Mouse (Mus musculus) MEL (cell line): ENCODE measurements around the gene Dennd1a. TPM values are rescaled to one million over a fixed set of nuclear protein-coding genes. Genes with fewer than 3 reads are reported as not detected.

Experiments used
- DNase-seq: peaks from one replicate; pipeline ENCODE4 v3.0.0; 2011; ENCODE audit warnings: low read depth, low spot score
- H3K27ac ChIP-seq: 2 replicates; pipeline ENCODE4 v1.5.1; 2012; ENCODE audit warnings: low read depth, mild to moderate bottlenecking, control low read depth, low read length, moderate library complexity; ENCODE audit not compliant: control insufficient read depth
- H3K27me3 ChIP-seq, 2 experiments: fragments of 150-350 bp in 1 of 2; sonication (generic) in 1 of 2; 2 replicates each; pipeline ENCODE4 v1.6.1; 2012; ENCODE audit warnings: low read length in 2 of 2, mild to moderate bottlenecking in 2 of 2, improper control_type of control experiment in 1 of 2, moderate library complexity in 1 of 2; ENCODE audit not compliant: insufficient read depth in 2 of 2, control insufficient read depth in 1 of 2
- H3K36me3 ChIP-seq, 2 experiments: 2 replicates each; pipeline ENCODE4 v1.6.1; 2012 to 2014; ENCODE audit warnings: low read length in 2 of 2, improper control_type of control experiment in 1 of 2, inconsistent platforms in 1 of 2, mild to moderate bottlenecking in 1 of 2; ENCODE audit not compliant: insufficient read depth in 2 of 2, control insufficient read depth in 1 of 2
- H3K4me1 ChIP-seq, 2 experiments: fragments of 150-350 bp in 1 of 2; sonication (generic) in 1 of 2; 2 replicates each; pipeline ENCODE4 v1.6.1; 2012; ENCODE audit warnings: low read length in 2 of 2, improper control_type of control experiment in 1 of 2, mild to moderate bottlenecking in 1 of 2; ENCODE audit not compliant: insufficient read depth in 2 of 2, control insufficient read depth in 1 of 2
- H3K4me3 ChIP-seq, 2 experiments: fragments of 150-350 bp in 1 of 2; sonication (generic) in 1 of 2; 2 replicates each; pipeline ENCODE4 v1.5.1; 2012; ENCODE audit warnings: low read depth in 2 of 2, low read length in 2 of 2, mild to moderate bottlenecking in 2 of 2, moderate library complexity in 2 of 2, control low read depth in 1 of 2, improper control_type of control experiment in 1 of 2; ENCODE audit not compliant: control insufficient read depth in 1 of 2, insufficient read depth in 1 of 2
- H3K79me2 ChIP-seq: 2 replicates; pipeline ENCODE4 v1.6.1; 2012; ENCODE audit warnings: mild to moderate bottlenecking, low read length, moderate library complexity; ENCODE audit not compliant: control insufficient read depth, poor library complexity, insufficient read depth
- H3K9ac ChIP-seq: 2 replicates; pipeline ENCODE4 v1.6.1; 2012; ENCODE audit warnings: low read depth, mild to moderate bottlenecking, control low read depth, low read length, moderate library complexity; ENCODE audit not compliant: control insufficient read depth, poor library complexity, severe bottlenecking
- H3K9me3 ChIP-seq: fragments of 150-350 bp; sonication (generic); replicated peaks from 2 replicates; pipeline ENCODE4 v1.6.1; 2012; ENCODE audit warnings: mild to moderate bottlenecking, low read length, improper control_type of control experiment, moderate library complexity; ENCODE audit not compliant: insufficient read depth
- BHLHE40 ChIP-seq: IDR thresholded peaks from 2 replicates; pipeline ENCODE4 v1.6.1; 2012; ENCODE audit warnings: low read depth, mild to moderate bottlenecking, inconsistent platforms, low read length, improper control_type of control experiment, borderline replicate concordance
- CHD1 ChIP-seq: IDR thresholded peaks from 2 replicates; pipeline ENCODE4 v1.6.1; 2012; ENCODE audit warnings: low read depth, mild to moderate bottlenecking, inconsistent platforms, low read length, improper control_type of control experiment
- CHD2 ChIP-seq: IDR thresholded peaks from 2 replicates; pipeline ENCODE4 v1.6.1; 2011; ENCODE audit warnings: low read length, improper control_type of control experiment
- CTCF ChIP-seq, 3 experiments: IDR thresholded peaks in 2 of 3; conservative IDR thresholded peaks in 1 of 3; 2 replicates each; pipeline ENCODE4 v1.5.1; 2011 to 2012; ENCODE audit warnings: low read length in 3 of 3, low read depth in 2 of 3, mild to moderate bottlenecking in 2 of 3, improper control_type of control experiment in 1 of 3, inconsistent platforms in 1 of 3, mixed read lengths in 1 of 3, moderate library complexity in 1 of 3; ENCODE audit not compliant: control insufficient read depth in 1 of 3, insufficient read depth in 1 of 3, poor library complexity in 1 of 3, severe bottlenecking in 1 of 3
- ELF1 ChIP-seq: IDR thresholded peaks from 2 replicates; pipeline ENCODE4 v1.6.1; 2014; ENCODE audit warnings: low read depth, mild to moderate bottlenecking, inconsistent platforms, low read length, improper control_type of control experiment, moderate library complexity
- ETS1 ChIP-seq: IDR thresholded peaks from 2 replicates; pipeline ENCODE4 v1.6.1; 2012; ENCODE audit warnings: low read depth, mild to moderate bottlenecking, inconsistent platforms, low read length, improper control_type of control experiment, moderate library complexity
- HCFC1 ChIP-seq: IDR thresholded peaks from 2 replicates; pipeline ENCODE4 v1.6.1; 2012; ENCODE audit warnings: low read depth, mild to moderate bottlenecking, inconsistent platforms, low read length, improper control_type of control experiment, moderate library complexity
- KAT2A ChIP-seq: conservative IDR thresholded peaks from 2 replicates; pipeline ENCODE4 v1.6.1; 2012; ENCODE audit warnings: low read depth, low read length, improper control_type of control experiment, inconsistent platforms
- MAFK ChIP-seq: IDR thresholded peaks from 2 replicates; pipeline ENCODE4 v1.6.1; 2011; ENCODE audit warnings: low read depth, mild to moderate bottlenecking, low read length, improper control_type of control experiment, borderline replicate concordance
- MAZ ChIP-seq: IDR thresholded peaks from 2 replicates; pipeline ENCODE4 v1.6.1; 2012; ENCODE audit warnings: low read depth, mild to moderate bottlenecking, inconsistent platforms, low read length, improper control_type of control experiment
- MXI1 ChIP-seq: IDR thresholded peaks from 2 replicates; pipeline ENCODE4 v1.6.1; 2011; ENCODE audit warnings: mild to moderate bottlenecking, low read depth, low read length, improper control_type of control experiment
- MYB ChIP-seq: IDR thresholded peaks from 2 replicates; pipeline ENCODE4 v1.6.1; 2011; ENCODE audit warnings: mild to moderate bottlenecking, low read depth, low read length, improper control_type of control experiment
- MYC ChIP-seq: IDR thresholded peaks from 2 replicates; pipeline ENCODE4 v1.6.1; 2011; ENCODE audit warnings: low read depth, mild to moderate bottlenecking, low read length, improper control_type of control experiment, moderate library complexity
- POLR2A ChIP-seq, 2 experiments: IDR thresholded peaks; 2 replicates each; pipeline ENCODE4 v1.6.1; 2011 to 2012; ENCODE audit warnings: low read length in 2 of 2, mild to moderate bottlenecking in 2 of 2, control low read depth in 1 of 2, improper control_type of control experiment in 1 of 2, low read depth in 1 of 2, moderate library complexity in 1 of 2; ENCODE audit not compliant: control insufficient read depth in 1 of 2, insufficient read depth in 1 of 2, poor library complexity in 1 of 2
- RAD21 ChIP-seq: IDR thresholded peaks from 2 replicates; pipeline ENCODE4 v1.6.1; 2011; ENCODE audit warnings: mild to moderate bottlenecking, low read depth, low read length, improper control_type of control experiment
- SMC3 ChIP-seq: IDR thresholded peaks from 2 replicates; pipeline ENCODE4 v1.6.1; 2011; ENCODE audit warnings: low read depth, low read length, improper control_type of control experiment
- TCF12 ChIP-seq: IDR thresholded peaks from 2 replicates; pipeline ENCODE4 v1.6.1; 2014; ENCODE audit warnings: low read depth, mild to moderate bottlenecking, inconsistent platforms, low read length, improper control_type of control experiment, moderate library complexity
- USF2 ChIP-seq, 2 experiments: IDR thresholded peaks; 2 replicates each; pipeline ENCODE4 v1.6.1; 2011 to 2012; ENCODE audit warnings: improper control_type of control experiment in 2 of 2, low read length in 2 of 2, borderline replicate concordance in 1 of 2, inconsistent platforms in 1 of 2, low read depth in 1 of 2, mild to moderate bottlenecking in 1 of 2; ENCODE audit not compliant: insufficient read depth in 1 of 2
- ZMIZ1 ChIP-seq: IDR thresholded peaks from 2 replicates; pipeline ENCODE4 v1.6.1; 2012; ENCODE audit warnings: low read depth, mild to moderate bottlenecking, inconsistent platforms, low read length, improper control_type of control experiment, moderate library complexity
- ZNF384 ChIP-seq: IDR thresholded peaks from 2 replicates; pipeline ENCODE4 v1.6.1; 2012; ENCODE audit warnings: low read depth, mild to moderate bottlenecking, inconsistent platforms, low read length, improper control_type of control experiment
- polyA plus RNA-seq, 2 experiments: library from polyadenylated mRNA; stranded (reverse) in 1 of 2; unstranded in 1 of 2; fragments of >175 nt in 1 of 2; fragments of >200 nt in 1 of 2; gene quantifications; 2 replicates each; pipeline versions ENCODE4 v1.2.1 to v1.2.4; 2012; ENCODE audit warnings: low replicate concordance in 2 of 2, low read depth in 1 of 2; ENCODE audit not compliant: insufficient read length in 2 of 2, insufficient read depth in 1 of 2, missing spikeins in 1 of 2
- total RNA-seq: library from RNA; depleted of rRNA; stranded (reverse); fragments of 300-350 nt; gene quantifications from 2 replicates; pipeline ENCODE4 v1.2.3, GENCODE M21; 2012

Dennd1a gene
- total and polyA plus RNA-seq, 3 experiments = 5.0 to 21.8 TPM; not detected in 1

- no peak overlapping the region for H3K9ac ChIP-seq
- H3K36me3 ChIP-seq = no peaks in the 10 kb centered on the region
- no peaks in the 10 kb centered on the region for H3K79me2 ChIP-seq
- H3K27ac ChIP-seq = no peak overlapping the region
- no peaks in the 10 kb centered on the region for H3K4me1 ChIP-seq
- DNase-seq = no peak
- H3K9me3 ChIP-seq = no peaks in the 10 kb centered on the region
- TF ChIP-seq MAZ = no peak
- TF ChIP-seq CTCF (IDR thresholded peaks at IDR 0.05 in 2 of 3, conservative IDR thresholded peaks at IDR 0.05 in 1 of 3; ENCODE audit: control insufficient read depth in 1 of 3, insufficient read depth in 1 of 3, low read depth in 2 of 3, low read length in 3 of 3, poor library complexity in 1 of 3, severe bottlenecking in 1 of 3) = no peak
- TF ChIP-seq RAD21 = no peak
- TF ChIP-seq HCFC1 = no peak
- TF ChIP-seq POLR2A (IDR thresholded peaks at IDR 0.05; ENCODE audit: control insufficient read depth in 1 of 2, insufficient read depth in 1 of 2, low read depth in 1 of 2, low read length in 2 of 2, poor library complexity in 1 of 2) = no peak
- TF ChIP-seq SMC3 = no peak
- no peak for TF ChIP-seq MXI1
- TF ChIP-seq CHD2 = no peak
- TF ChIP-seq USF2 (IDR thresholded peaks at IDR 0.05; ENCODE audit: borderline replicate concordance in 1 of 2, insufficient read depth in 1 of 2, low read depth in 1 of 2, low read length in 2 of 2) = no peak
- no peak for TF ChIP-seq TCF12
- TF ChIP-seq CHD1 = no peak
- H3K27me3 ChIP-seq = no peaks in the 10 kb centered on the region
- H3K4me3 ChIP-seq = no peak overlapping the region
Measured at GRCm38 (mm10) chr2:38312921-38313320, 25.7 kb upstream of the Dennd1a start.

DNA sequence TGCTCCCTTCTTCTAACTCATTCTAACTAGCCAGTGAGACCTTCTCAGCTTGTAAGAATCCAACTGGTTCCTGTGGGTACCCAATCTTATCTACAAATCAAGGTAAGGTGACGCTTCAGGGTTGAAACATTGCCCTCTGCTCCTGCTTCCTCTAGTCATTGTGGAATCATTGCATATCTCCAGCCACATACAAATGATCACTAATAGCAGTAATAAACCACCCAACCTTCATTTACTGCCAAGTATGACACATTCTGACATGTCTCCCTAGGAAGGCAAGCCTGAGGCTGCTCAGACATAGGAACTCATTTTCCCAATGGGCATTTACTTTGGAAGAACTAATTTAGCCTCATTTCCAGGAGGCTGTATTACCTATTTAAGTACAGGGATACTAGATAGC is 18.0 kb upstream of the Dennd1a start:
- Histone ChIP-seq H3K9me3 (no peaks in the 10 kb centered on the region), H3K9ac (no peak overlapping the region), H3K27ac (no peak overlapping the region), H3K4me3 (no peak overlapping the region), H3K79me2 (no peaks in the 10 kb centered on the region), H3K36me3 (no peaks in the 10 kb centered on the region), H3K27me3 (no peaks in the 10 kb centered on the region), H3K4me1 (no peaks in the 10 kb centered on the region)
- TF ChIP-seq ZNF384 (no peak), BHLHE40 (no peak), ZMIZ1 (no peak), ETS1 (no peak), MYB (no peak), MAFK (no peak), ELF1 (no peak), KAT2A (no peak), MYC (no peak)
- no peak for DNase-seq
